Mouse (Mus musculus): ENCODE measurements at regions not wholly inside any gene's neighbourhood (a gene's known extent, or its start where the extent isn't known, plus 50 kb on each side); places are given as distances from the start of the nearest gene placed in this dataset.

DNA sequence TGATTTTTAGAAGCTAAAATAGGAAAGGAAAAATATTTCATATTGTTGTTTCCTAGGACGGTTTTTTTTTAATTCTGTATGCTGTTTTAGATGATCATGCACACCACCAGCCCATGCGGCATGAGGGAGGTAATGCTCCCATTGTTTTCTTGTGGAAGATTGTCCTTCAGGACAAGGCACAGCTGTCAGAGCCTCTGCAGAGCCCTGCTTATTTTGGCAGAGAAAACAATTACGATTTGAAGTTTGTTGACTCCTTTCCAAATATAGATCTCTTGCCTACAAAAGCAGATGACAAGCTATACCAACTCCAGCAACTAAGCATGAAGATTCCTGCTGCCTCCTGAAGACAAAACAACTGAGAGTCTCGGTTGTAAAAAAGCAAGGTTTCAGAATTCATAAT, 650.9 kb downstream of the Rapgef2 start:
- TF ChIP-seq CTCF (IDR thresholded peaks at IDR 0.05; ENCODE audit: borderline replicate concordance, insufficient read depth, low read length): no peak
- no peak for TF ChIP-seq POLR2A (IDR thresholded peaks at IDR 0.05; ENCODE audit: low read depth, low read length)

All from embryonic fibroblast, embryonic 13.5 days (primary cell).